Mouse (Mus musculus) neural tube, embryonic 13.5 days (tissue): ENCODE measurements at regions not wholly inside any gene's neighbourhood (a gene's known extent, or its start where the extent isn't known, plus 50 kb on each side); places are given as distances from the start of the nearest gene placed in this dataset.

Experiments used
- ATAC-seq: fragments of 200-750 bp; cut with Nextera tagmentation; 2 replicates; pipeline ENCODE4 v1.8.0; 2017; ENCODE audit warnings: low read depth, mild to moderate bottlenecking, moderate TSS enrichment, moderate library complexity
- H3K27ac ChIP-seq: fragments of 300-500 bp; sonication (generic); replicated peaks from 2 replicates; pipeline ENCODE4 v1.5.1; 2015; ENCODE audit warnings: moderate library complexity, mild to moderate bottlenecking, inconsistent platforms
- H3K27me3 ChIP-seq: fragments of 300-500 bp; sonication (generic); 2 replicates; pipeline ENCODE4 v1.6.1; 2015; ENCODE audit warnings: mild to moderate bottlenecking, inconsistent platforms
- H3K36me3 ChIP-seq: fragments of 300-500 bp; sonication (generic); 2 replicates; pipeline ENCODE4 v1.6.1; 2015; ENCODE audit warnings: mild to moderate bottlenecking, inconsistent platforms
- H3K4me1 ChIP-seq: fragments of 300-500 bp; sonication (generic); replicated peaks from 2 replicates; pipeline ENCODE4 v1.6.1; 2015; ENCODE audit warnings: inconsistent platforms
- H3K4me2 ChIP-seq: fragments of 300-500 bp; sonication (generic); 2 replicates; pipeline ENCODE4 v1.6.1; 2015; ENCODE audit warnings: inconsistent platforms, mild to moderate bottlenecking, moderate library complexity
- H3K4me3 ChIP-seq: fragments of 300-500 bp; sonication (generic); 2 replicates; pipeline ENCODE4 v1.5.1; 2015; ENCODE audit warnings: mild to moderate bottlenecking, inconsistent platforms
- H3K9ac ChIP-seq: fragments of 300-500 bp; sonication (generic); 2 replicates; pipeline ENCODE4 v1.6.1; 2015; ENCODE audit warnings: moderate library complexity, mild to moderate bottlenecking, inconsistent platforms
- H3K9me3 ChIP-seq: fragments of 300-500 bp; sonication (generic); 2 replicates; pipeline ENCODE4 v1.6.1; 2016; ENCODE audit warnings: inconsistent platforms
- WGBS: fragments of 180-500 bp; shearing (Covaris S2); methylation state at CpG from one replicate; pipeline ENCODE4 v1.1.7; 2015; 5-methylcytosine and 5-hydroxymethylcytosine counted together

DNA sequence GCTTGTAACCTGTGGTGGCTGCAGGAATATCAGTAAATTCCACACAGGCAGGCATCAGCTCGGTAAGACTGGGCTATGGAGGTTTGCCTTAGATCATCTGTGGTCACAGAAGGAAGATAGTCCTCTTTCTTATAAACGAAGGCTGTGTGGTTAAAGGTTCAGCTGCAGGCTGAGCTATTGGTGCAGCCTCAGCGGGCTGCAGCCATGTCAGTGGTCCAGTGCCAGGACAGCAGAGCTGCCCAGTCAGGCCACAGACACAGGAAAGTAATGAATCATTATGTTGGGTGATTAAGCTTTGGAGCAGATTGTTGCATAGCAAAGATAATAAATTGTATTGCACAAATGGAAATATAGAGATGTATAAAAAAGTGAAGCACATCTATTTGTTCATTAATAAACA is 57.0 kb upstream of the Vangl1 start:
- no peak overlapping the region for H3K4me2 ChIP-seq
- ATAC-seq: no peak
- WGBS: 84% methylated on average over 3 of the region's 3 CpGs
- no peak overlapping the region for H3K27ac ChIP-seq
- H3K4me1 ChIP-seq: peaks cover 8% of the 10 kb centered on the region; the same call in 1 of the 2 replicates
- H3K4me3 ChIP-seq: no peak overlapping the region
- no peaks in the 10 kb centered on the region for H3K36me3 ChIP-seq
- no peak overlapping the region for H3K9ac ChIP-seq
- no peaks in the 10 kb centered on the region for H3K27me3 ChIP-seq
- no peaks in the 10 kb centered on the region for H3K9me3 ChIP-seq
